Mouse (Mus musculus) hindbrain, embryonic 13.5 days (tissue): ENCODE results near the gene Tead1. TPM values are rescaled to one million over a fixed set of nuclear protein-coding genes. Genes with fewer than 3 reads are reported as not detected.
A peak's percentile ranks its signal among the peaks of the same experiment; 100 is the strongest.

Experiments
- ATAC-seq: fragments of 200-750 bp; cut with Nextera tagmentation; 2 replicates; pipeline ENCODE4 v1.8.0; 2017; ENCODE audit warnings: moderate TSS enrichment; ENCODE audit not compliant: low FRiP score
- H3K27ac ChIP-seq: fragments of 300-500 bp; sonication (generic); 2 replicates; pipeline ENCODE4 v1.5.1; 2015; ENCODE audit warnings: inconsistent platforms, mild to moderate bottlenecking, moderate library complexity
- H3K27me3 ChIP-seq: fragments of 300-500 bp; sonication (generic); 2 replicates; pipeline ENCODE4 v1.6.1; 2015; ENCODE audit warnings: mild to moderate bottlenecking, inconsistent platforms
- H3K36me3 ChIP-seq: fragments of 300-500 bp; sonication (generic); 2 replicates; pipeline ENCODE4 v1.6.1; 2015; ENCODE audit warnings: mild to moderate bottlenecking, inconsistent platforms
- H3K4me1 ChIP-seq: fragments of 300-500 bp; sonication (generic); replicated peaks from 2 replicates; pipeline ENCODE4 v1.6.1; 2015; ENCODE audit warnings: inconsistent platforms
- H3K4me2 ChIP-seq: fragments of 300-500 bp; sonication (generic); 2 replicates; pipeline ENCODE4 v1.6.1; 2015; ENCODE audit warnings: inconsistent platforms, mild to moderate bottlenecking, moderate library complexity
- H3K4me3 ChIP-seq: fragments of 300-500 bp; sonication (generic); 2 replicates; pipeline ENCODE4 v1.5.1; 2015; ENCODE audit warnings: mild to moderate bottlenecking, inconsistent platforms
- H3K9ac ChIP-seq: fragments of 300-500 bp; sonication (generic); 2 replicates; pipeline ENCODE4 v1.6.1; 2015; ENCODE audit warnings: mild to moderate bottlenecking, inconsistent platforms
- H3K9me3 ChIP-seq: fragments of 300-500 bp; sonication (generic); 2 replicates; pipeline ENCODE4 v1.6.1; 2016; ENCODE audit warnings: inconsistent platforms
- WGBS: fragments of 180-500 bp; shearing (Covaris S2); methylation state at CpG from one replicate; pipeline ENCODE4 v1.1.7; 2015; 5-methylcytosine and 5-hydroxymethylcytosine counted together
- polyA plus RNA-seq: library from polyadenylated mRNA; unstranded; fragments of >200 nt; fragmentation: Nextera tagmentation; extraction: Ambion mirVana; gene quantifications from 2 replicates; pipeline ENCODE4 v1.2.1, GENCODE M21; 2015

Tead1 gene
- polyA plus RNA-seq, 1 experiment from 2014 or later, result 21.5 TPM

DNA sequence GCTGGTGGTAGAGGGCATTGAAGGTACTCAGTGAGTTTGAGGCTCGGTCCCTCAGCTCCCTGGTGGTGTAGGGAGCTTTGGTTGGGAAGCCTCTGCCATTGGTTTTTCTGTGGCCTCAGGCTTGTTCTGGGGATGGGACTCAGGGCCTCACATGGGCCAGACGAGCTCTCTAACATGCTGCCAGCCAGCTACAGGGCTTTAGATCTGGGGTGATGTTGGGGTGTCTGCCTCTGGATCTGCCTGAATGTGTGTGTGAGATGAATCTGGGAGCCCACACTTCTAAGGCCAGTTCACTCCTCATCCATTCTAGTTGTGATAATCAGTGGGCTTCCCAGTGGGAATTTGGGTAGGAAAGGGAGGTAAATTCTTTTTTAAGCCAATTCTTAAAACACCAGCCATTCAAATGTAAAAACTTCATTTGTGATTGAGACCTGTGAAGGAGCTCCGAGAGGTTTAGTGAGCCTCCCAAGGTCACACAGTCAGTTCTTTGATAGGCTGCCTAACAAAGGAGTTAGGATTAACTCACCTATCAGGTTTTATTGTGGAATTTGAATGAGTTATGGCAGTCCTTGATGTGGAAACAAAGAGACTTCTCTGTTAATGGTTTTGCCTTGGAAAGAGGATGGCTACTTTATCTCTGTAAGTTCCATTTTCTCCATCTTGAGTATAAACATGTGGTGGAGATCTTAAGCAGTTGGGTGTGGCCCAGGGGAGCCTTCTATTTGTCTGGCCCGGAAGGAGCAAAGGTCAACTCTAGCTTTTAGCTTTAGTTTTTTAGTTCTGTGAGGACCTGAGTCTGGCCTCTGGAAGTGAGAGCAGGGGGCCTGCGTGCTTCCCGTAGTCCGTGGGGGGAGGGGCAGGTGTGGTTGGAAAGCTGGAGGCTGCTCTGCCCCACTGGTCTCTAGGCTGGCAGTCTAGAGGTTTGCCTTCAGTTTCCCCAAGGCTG, 12.0 kb downstream of the Tead1 start:
- no peak overlapping the region for H3K9ac ChIP-seq
- no peaks in the 10 kb centered on the region for H3K9me3 ChIP-seq
- peaks cover 74% of the 10 kb centered on the region for H3K4me1 ChIP-seq
- H3K36me3 ChIP-seq, result no peaks in the 10 kb centered on the region
- WGBS, result 16% methylated on average over 7 of the region's 7 CpGs
- H3K4me2 ChIP-seq, result no peak overlapping the region
- H3K4me3 ChIP-seq, result no peak overlapping the region
- no peaks in the 10 kb centered on the region for H3K27me3 ChIP-seq
- H3K27ac ChIP-seq, result no peak overlapping the region
- no peak for ATAC-seq

DNA sequence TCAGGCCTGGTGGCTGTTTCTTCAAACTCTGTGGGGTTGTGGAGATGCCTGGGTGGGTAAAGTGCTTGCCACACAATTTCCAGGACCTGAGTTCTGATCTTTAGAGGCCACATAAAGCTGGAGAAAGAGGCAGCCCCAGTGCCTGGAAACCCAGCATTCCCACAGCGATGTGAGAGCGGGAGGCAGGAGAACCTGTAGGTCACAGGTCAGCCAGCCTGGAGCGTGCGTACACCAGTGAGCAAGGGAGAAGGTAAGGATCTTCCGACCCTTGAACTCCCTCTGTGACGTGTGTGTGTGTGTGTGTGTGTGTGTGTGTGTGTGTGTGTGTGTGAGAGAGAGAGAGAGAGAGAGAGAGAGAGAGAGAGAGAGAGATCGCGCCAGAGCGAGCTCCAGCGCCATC, 14.4 kb downstream of the Tead1 start:
- H3K4me1 ChIP-seq, result peaks cover 78% of the 10 kb centered on the region
- no peak overlapping the region for H3K4me3 ChIP-seq
- H3K36me3 ChIP-seq, result no peaks in the 10 kb centered on the region
- WGBS, result 70% methylated on average over 10 of the region's 10 CpGs
- no peak overlapping the region for H3K9ac ChIP-seq
- no peak overlapping the region for H3K4me2 ChIP-seq
- no peak overlapping the region for H3K27ac ChIP-seq
- H3K27me3 ChIP-seq, result no peaks in the 10 kb centered on the region
- ATAC-seq, result no peak
- H3K9me3 ChIP-seq, result no peaks in the 10 kb centered on the region

DNA sequence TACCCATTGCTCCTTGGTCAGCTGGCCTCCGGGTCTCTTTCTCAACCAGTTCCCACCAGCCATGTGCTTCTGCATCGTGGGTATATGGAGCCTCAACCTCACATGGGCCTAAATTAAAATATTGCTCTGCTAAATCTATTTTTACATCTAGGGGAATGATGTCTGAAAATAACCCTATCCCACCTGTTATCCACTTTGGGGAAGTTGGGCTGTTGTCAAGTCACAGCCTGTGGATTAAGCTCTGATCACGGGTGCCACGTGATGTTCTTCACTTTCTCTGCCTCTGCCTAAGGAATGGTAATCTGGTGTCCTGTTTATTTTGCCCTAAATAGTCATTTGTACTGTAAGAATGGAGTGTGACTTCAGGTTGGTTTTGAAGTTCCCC, 17.7 kb downstream of the Tead1 start:
- Histone ChIP-seq H3K27me3 (no peaks in the 10 kb centered on the region), H3K27ac (peak overlapping the region; percentile 82), H3K4me1 (peaks cover 70% of the 10 kb centered on the region), H3K4me3 (no peak overlapping the region), H3K9me3 (no peaks in the 10 kb centered on the region), H3K4me2 (peak overlapping the region; percentile 32; the same call in 1 of the 2 replicates), H3K9ac (peak overlapping the region; percentile 53; the same call in 1 of the 2 replicates), H3K36me3 (no peaks in the 10 kb centered on the region)
- WGBS, result 48% methylated on average over 4 of the region's 4 CpGs
- ATAC-seq, result no peak

DNA sequence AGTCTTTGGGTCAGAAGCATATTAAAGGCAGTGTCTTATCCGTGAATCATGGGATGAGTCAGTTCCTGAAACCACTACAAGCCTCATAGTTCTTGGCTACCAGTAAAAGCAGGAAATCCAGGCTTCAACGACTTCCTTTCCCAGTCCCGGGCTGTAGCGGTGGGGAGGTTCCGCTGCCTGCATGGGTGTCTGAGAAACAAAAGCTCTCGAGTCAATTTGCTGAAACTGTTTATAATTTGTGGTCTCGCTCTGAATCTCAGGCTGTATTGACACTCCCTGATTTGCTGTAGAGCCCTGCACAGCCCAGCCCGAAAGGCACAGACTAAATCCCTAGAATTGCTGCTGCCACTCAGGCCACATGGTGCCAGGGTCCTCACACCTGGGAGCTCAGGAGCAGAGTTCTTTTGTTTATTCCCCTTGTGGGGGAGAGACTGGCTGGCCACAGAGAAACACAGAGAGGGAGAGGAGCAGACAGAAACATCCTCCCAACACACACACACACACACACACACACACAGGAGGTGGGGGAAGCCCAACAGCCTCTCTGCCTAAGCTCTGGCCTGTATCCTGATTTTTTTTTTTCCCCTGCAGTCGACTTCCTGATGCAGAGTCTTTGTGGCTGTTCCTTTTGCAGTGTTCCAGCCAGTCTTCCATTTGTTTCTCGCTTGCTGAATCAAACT, 18.2 kb downstream of the Tead1 start:
- Histone ChIP-seq H3K4me3 (no peak overlapping the region), H3K4me1 (peaks cover 64% of the 10 kb centered on the region), H3K9ac (peak overlapping the region; percentile 53; the same call in 1 of the 2 replicates), H3K27me3 (no peaks in the 10 kb centered on the region), H3K9me3 (no peaks in the 10 kb centered on the region), H3K36me3 (no peaks in the 10 kb centered on the region), H3K27ac (peak overlapping the region; percentile 82), H3K4me2 (peak overlapping the region; percentile 32)
- WGBS, result 7% methylated on average over 10 of the region's 10 CpGs
- peak; percentile 58 for ATAC-seq

DNA sequence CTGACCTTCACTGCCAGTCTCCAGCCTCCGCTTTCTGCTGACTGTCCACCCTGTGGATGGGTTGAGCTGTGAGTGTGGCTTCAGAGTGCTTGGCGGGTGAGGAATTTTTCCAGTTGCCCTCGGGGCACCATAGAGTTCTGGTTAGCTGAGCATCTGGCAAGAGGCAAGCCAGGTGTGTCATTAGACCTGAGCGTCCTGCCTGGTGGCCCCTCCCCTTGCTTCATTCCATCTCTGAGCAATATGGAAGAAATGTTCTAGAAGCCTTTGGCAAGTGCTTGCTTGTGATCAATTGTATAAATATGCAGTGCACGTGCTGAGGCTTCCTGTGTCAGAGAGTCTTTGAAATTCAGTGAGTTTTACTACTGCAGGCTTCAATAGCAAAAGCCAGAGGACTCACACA, 21.0 kb downstream of the Tead1 start:
- Histone ChIP-seq H3K36me3 (no peaks in the 10 kb centered on the region), H3K4me1 (peaks cover 49% of the 10 kb centered on the region), H3K4me2 (no peak overlapping the region), H3K9me3 (no peaks in the 10 kb centered on the region), H3K27ac (no peak overlapping the region), H3K9ac (no peak overlapping the region), H3K4me3 (no peak overlapping the region), H3K27me3 (no peaks in the 10 kb centered on the region)
- no peak for ATAC-seq
- WGBS, result 57% methylated on average over 5 of the region's 5 CpGs

DNA sequence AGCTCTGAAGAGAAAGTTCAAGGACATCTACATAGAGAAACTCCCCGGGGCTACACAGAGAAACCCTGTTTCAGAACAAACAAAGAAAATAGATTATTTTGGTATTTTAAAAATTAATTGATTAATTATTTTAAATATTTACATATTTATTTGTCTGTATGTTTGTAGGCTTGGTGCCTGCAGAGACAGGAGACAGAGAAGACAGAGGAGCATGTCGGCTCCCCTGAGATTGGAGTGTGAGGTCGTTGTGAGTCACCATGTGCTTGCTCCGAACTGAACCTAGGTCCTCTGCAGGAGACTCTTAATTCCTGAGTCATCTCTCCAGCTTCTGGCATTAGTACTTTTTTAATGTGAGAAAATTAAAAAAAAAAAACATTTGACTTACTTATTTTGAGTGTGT, 24.2 kb downstream of the Tead1 start:
- WGBS, result 85% methylated on average over 4 of the region's 4 CpGs

DNA sequence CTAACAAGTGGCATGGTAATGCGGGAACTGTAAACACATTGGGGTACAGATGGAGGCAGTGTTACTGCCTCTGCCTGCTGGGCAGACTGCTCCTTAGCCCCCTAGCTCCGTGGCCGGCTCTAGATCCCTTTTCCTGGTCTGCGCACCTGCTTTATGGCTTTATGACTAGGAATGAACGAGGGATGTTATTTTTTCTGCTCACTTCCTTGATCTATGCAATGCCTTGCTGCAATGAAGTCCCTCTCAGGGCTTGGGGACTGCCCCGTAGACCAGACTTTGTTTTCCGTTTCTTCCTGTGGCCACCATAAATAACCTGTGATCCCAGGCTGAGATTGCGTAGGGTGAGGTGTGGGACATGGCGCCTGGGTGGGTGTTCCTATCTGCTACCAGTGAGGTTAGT, 26.8 kb downstream of the Tead1 start:
- Histone ChIP-seq H3K27ac (no peak overlapping the region), H3K4me1 (peaks cover 6% of the 10 kb centered on the region), H3K4me2 (no peak overlapping the region), H3K27me3 (no peaks in the 10 kb centered on the region), H3K36me3 (no peaks in the 10 kb centered on the region), H3K9me3 (no peaks in the 10 kb centered on the region), H3K4me3 (no peak overlapping the region), H3K9ac (no peak overlapping the region)
- ATAC-seq, result no peak
- WGBS, result 81% methylated on average over 9 of the region's 9 CpGs

More for the DNA sequence above, 24.2 kb downstream of the Tead1 start:
- Histone ChIP-seq H3K4me2 (no peak overlapping the region), H3K4me1 (peaks cover 19% of the 10 kb centered on the region), H3K9ac (no peak overlapping the region), H3K27me3 (no peaks in the 10 kb centered on the region), H3K9me3 (no peaks in the 10 kb centered on the region), H3K36me3 (no peaks in the 10 kb centered on the region), H3K4me3 (no peak overlapping the region), H3K27ac (no peak overlapping the region)
- ATAC-seq, result no peak

DNA sequence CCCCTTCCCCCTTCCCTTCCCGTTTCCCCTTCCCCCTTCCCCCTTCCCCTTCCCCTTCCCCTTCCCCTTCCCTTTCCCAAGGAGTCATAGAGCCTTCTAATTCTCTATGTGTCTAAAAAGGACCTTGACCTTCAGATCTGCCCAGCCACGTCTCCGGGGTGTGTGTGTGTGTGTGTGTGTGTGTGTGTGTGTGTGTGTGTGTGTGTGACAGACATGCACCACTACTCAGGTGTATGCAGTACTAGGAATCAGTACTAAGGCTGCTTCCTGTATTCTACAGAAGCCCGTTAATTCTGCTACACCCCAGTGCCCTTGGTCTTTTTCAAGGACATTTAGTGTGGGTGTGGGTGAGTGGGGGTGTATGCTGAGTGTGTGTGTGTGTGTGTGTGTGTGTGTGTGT, 27.6 kb downstream of the Tead1 start:
- no peak overlapping the region for H3K9ac ChIP-seq
- H3K36me3 ChIP-seq, result no peaks in the 10 kb centered on the region
- no peaks in the 10 kb centered on the region for H3K9me3 ChIP-seq
- H3K27ac ChIP-seq, result no peak overlapping the region
- no peak for ATAC-seq
- H3K27me3 ChIP-seq, result no peaks in the 10 kb centered on the region
- WGBS, result 67% methylated on average over 3 of the region's 4 CpGs
- H3K4me2 ChIP-seq, result no peak overlapping the region
- peaks cover 8% of the 10 kb centered on the region for H3K4me1 ChIP-seq
- H3K4me3 ChIP-seq, result no peak overlapping the region

DNA sequence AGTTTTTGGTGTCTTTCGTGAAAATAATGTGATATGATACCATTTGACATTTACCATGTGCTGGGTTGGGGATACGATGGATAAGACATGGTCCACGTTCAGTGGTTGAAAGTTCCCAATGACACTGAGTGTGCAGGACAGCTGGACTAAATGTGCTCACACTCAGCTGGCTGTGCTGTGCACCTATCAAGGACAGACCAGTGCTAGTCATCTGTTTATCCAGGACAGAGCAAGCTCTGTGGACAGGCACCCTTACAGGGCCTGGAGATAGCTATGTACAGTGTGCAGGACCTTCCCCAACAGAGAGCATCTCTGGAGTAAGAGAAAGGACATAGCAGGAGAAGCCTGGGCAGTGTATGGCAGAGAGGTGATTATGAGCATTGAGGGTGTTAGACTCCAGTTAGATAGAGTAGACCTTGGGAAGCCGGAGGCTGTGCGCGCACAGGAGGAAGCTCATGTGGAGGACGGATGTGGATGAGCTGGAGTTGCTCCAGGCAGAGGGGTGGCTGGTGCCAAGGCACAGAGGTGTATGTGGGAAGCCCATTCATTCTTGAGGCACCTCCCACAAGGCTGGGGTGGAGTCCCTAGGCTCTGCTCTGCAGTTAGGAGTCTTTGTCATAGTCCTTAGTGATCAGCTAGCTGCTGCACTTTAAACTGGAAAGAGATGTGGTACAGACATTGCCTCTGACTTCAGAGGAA, 31.4 kb downstream of the Tead1 start:
- no peaks in the 10 kb centered on the region for H3K36me3 ChIP-seq
- H3K4me2 ChIP-seq, result no peak overlapping the region
- no peak overlapping the region for H3K9ac ChIP-seq
- H3K4me1 ChIP-seq, result peaks cover 25% of the 10 kb centered on the region
- 86% methylated on average over 7 of the region's 7 CpGs for WGBS
- no peak for ATAC-seq
- no peak overlapping the region for H3K27ac ChIP-seq
- no peaks in the 10 kb centered on the region for H3K27me3 ChIP-seq
- no peaks in the 10 kb centered on the region for H3K9me3 ChIP-seq
- no peak overlapping the region for H3K4me3 ChIP-seq

DNA sequence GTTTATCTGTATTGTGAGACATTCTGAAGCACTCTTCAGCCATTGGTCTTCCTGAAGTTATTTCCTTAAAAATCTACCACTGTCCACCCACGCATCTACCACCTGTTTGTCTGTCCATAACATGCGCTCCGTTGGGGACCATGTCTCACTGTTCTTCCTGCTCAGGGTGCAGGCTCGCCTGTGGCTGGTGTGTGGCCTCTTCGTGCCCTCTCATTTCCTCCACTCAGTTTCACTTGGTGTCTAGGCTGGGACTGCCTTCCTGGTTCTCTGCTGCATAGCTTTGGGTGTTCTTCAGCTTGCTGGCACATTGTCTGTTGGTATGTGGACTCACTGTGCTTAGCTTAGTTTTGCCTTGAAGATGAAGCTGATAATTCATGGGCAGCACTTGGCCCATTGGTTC, 32.9 kb downstream of the Tead1 start:
- Histone ChIP-seq H3K4me2 (no peak overlapping the region), H3K27ac (no peak overlapping the region), H3K9ac (no peak overlapping the region), H3K4me3 (no peak overlapping the region), H3K9me3 (no peaks in the 10 kb centered on the region), H3K27me3 (no peaks in the 10 kb centered on the region), H3K36me3 (no peaks in the 10 kb centered on the region), H3K4me1 (peaks cover 35% of the 10 kb centered on the region)
- no peak for ATAC-seq
- WGBS, result 91% methylated on average over 5 of the region's 5 CpGs

DNA sequence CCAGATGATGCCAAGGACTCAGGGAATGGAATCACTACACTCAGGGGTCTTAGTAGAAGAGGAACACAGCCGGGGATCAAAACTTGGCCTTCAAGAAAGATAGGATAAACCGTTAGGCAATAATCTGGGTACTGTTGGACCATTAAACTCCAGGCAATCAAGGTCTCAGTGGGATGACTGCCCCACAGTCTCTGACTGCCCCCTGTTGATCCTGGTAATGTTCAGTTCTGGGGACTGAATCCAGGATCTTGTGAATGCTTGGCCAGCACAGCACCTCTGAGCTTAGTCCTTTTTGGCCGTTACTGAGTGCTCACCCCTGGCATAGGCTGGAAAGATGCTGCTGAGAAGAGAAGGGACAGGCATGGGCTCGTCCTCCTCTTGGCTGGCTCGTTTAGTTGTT, 34.4 kb downstream of the Tead1 start:
- no peaks in the 10 kb centered on the region for H3K36me3 ChIP-seq
- no peaks in the 10 kb centered on the region for H3K27me3 ChIP-seq
- no peak overlapping the region for H3K27ac ChIP-seq
- 71% methylated on average over 5 of the region's 5 CpGs for WGBS
- peaks cover 50% of the 10 kb centered on the region for H3K4me1 ChIP-seq
- H3K4me2 ChIP-seq, result no peak overlapping the region
- no peak overlapping the region for H3K9ac ChIP-seq
- H3K9me3 ChIP-seq, result no peaks in the 10 kb centered on the region
- H3K4me3 ChIP-seq, result no peak overlapping the region
- ATAC-seq, result no peak

DNA sequence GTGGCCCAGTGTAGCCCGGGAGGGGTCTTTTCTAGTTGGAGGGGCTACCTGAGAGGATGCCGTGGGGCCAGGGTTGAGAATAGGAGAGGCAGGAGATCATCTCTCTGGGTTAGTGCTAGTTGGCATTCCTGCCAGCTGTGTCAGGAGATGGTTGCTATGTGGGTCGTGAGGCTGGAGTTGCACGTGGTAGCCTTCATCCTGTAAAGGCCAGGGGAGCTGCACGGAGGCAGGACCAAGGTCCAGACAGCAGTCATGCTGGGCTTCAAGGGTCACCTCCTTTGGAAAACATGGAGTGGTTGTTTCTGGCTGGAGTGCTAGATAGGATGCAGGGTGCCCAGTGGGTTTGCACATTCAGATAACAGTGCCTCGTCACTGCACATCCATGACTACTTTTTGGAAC, 35.7 kb downstream of the Tead1 start:
- ATAC-seq, result no peak
- Histone ChIP-seq H3K27me3 (no peaks in the 10 kb centered on the region), H3K4me1 (peaks cover 57% of the 10 kb centered on the region), H3K27ac (no peak overlapping the region), H3K4me2 (no peak overlapping the region), H3K36me3 (no peaks in the 10 kb centered on the region), H3K4me3 (no peak overlapping the region), H3K9me3 (no peaks in the 10 kb centered on the region), H3K9ac (no peak overlapping the region)
- 70% methylated on average over 6 of the region's 6 CpGs for WGBS
